Mouse (Mus musculus): Measurements from ENCODE around the gene Umps.

DNA sequence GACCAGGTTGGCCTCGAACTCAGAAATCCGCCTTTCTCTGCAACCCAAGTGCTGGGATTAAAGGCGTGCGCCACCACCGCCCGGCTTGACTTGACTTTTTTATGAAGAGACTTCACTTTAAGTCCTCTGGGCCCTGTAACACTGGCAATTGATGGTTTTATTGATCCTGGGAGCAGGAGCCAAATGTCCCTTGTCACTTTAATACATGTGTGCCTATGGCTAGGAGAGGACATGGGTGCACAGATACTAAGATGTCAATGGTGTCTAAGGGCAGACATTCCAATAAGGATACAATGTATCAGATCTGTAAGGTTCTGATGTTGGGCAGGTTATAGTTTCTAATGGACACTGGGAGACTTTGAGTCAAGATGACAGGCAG, 31.4 kb downstream of the Umps start:
- no peak for TF ChIP-seq CTCF (conservative IDR thresholded peaks at IDR 0.05; ENCODE audit: insufficient read depth, insufficient read length, low read depth, low read length)
- no peak for TF ChIP-seq POLR2A (IDR thresholded peaks at IDR 0.05; ENCODE audit: low read depth, low read length)
